Mouse (Mus musculus) 3T3-L1 (cell line): ENCODE data around the gene Cep170.

Experiments used
- DNase-seq: peaks from one replicate; pipeline ENCODE4 v3.0.0-alpha.2; 2015; ENCODE audit warnings: low read depth, low spot score

The Cep170 gene

GRCm38 (mm10) chr1:176825084-176825483 lies 11.2 kb upstream of the Cep170 start:
- DNase-seq: no peak

GRCm38 (mm10) chr1:176824611-176825010 lies 10.7 kb upstream of the Cep170 start:
- DNase-seq: no peak

- no peak for DNase-seq
Measured at GRCm38 (mm10) chr1:176823889-176824288, 10.0 kb upstream of the Cep170 start.

GRCm38 (mm10) chr1:176822949-176823348 lies 9.1 kb upstream of the Cep170 start:
- no peak for DNase-seq

DNA sequence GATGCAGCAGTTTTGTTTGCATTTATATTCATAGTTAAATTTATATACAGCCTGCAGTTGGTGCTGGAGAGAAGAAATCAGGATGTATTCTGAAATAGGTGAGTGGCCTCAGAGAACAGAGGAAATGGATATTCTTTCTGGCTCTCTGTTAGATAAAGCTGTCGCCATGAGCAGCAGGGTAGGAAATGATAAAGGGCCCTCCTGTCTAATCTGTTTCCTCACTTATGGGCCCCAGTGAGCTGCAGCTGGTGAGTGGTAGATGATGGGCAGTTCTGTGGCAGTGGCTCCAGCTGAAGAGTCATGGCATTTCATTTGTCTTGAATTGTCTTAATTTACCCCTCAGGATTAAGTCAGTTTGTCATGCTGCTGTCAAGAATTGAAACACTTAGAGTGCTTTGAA lies 8.1 kb upstream of the Cep170 start:
- DNase-seq: no peak

GRCm38 (mm10) chr1:176818763-176819162 lies 4.9 kb upstream of the Cep170 start:
- peak; percentile 91 for DNase-seq

DNA sequence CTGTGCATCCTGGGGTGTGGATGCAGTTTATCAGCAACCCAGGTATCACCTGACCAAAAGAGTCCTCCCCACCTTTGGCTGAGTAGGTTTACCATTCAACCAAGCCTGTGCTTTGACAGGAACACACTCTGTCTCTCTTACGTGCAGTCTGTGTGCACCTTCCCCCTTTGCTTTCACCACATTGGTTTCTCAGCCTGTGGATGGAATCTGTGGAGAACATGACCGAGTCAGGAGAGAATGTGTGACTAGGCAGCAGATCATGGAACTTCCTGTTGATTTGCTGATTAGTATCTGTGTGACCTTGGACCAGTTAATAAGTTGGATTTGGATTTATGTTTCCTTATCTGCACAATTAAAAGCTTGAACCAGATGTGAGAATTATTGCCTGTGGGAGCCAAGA lies 4.3 kb upstream of the Cep170 start:
- peak; percentile 73 for DNase-seq

- DNase-seq: no peak
Measured at GRCm38 (mm10) chr1:176816728-176817127, 2.9 kb upstream of the Cep170 start.

DNA sequence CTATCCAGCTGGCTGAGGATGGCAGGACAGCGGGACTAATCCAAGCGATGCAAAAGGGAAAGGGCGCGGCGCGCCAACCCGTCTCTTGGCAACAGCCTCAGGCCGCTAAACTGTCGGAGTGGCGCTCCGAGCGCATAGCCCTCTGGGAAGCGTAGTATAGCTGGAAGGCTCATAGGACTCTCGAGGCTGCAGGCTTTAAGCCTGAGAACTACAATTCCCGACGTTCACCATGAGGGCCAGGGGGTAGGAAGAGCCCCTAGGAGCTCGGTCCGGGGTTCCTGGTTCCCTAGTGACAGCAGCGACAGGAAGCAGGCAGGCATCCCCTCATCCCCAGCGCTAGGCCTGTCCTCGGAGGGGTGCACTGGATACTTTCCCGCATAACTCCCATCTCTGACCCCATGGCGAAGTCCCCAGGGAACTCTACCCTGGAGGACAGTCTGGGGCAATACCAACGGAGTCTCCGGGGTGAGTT lies 760 bp upstream of the Cep170 start, which contains the start of gene Sdccag8:
Gene Sdccag8, plus strand, starts transcription at position 70 of the 472 bp plus-strand sequence.
- peak; percentile 99 for DNase-seq

DNA sequence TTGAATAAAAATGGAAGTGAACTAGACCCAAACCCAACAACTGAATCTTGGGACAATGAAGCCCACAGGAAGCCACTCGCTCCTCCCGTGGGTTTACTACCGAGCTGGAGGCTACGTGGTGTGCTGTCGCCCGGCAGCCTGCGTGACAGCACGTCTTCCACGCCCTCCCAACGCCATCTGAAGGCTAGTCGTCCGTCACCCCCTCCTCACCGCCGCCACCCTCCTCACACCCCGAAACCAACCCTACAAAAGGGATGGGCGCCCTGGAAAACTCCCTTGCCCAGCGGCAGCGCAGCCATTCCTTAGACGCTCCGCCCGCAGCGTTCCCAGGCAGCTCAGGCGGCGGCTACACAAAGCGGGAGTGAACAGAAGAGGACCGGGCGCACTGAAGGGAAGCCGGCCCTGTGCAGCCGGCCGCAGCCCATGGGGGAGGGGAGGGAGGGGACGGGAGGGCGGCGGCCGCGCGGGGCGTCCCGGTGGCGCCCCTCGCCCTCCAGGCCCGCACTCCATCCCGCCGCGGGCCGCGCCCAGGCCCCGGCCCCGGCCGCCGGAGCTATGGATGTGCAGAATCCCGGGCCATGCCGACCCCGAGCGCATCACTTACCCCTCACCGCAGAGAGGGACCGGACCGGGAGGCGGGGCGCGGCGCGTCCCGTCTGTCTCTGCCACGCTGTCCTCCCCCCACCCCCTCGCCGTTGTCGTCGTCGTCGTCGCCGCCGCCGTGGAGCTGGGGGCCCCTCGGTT lies 403 bp downstream of the Cep170 start:
- DNase-seq: peak; percentile 68

- no peak for DNase-seq
Measured at GRCm38 (mm10) chr1:176812491-176813291, 1.2 kb downstream of the Cep170 start.

DNA sequence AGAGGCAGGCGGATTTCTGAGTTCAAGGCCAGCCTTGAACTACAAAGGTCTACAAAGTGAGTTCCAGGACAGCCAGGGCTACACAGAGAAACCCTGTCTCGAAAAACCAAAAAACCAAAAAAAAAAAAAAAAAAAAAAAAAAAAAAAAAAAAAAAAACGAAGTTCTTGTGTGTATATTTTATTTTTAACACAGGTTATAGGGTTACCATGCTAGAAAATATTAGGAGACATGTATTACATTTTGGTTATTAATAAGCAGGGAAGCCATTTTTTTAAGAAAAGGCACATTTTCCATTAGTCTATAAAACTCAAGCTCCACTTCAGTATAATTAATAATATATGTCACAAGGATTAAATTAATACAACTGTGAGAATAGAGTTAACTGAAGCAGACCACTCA lies 2.0 kb downstream of the Cep170 start:
- no peak for DNase-seq

DNA sequence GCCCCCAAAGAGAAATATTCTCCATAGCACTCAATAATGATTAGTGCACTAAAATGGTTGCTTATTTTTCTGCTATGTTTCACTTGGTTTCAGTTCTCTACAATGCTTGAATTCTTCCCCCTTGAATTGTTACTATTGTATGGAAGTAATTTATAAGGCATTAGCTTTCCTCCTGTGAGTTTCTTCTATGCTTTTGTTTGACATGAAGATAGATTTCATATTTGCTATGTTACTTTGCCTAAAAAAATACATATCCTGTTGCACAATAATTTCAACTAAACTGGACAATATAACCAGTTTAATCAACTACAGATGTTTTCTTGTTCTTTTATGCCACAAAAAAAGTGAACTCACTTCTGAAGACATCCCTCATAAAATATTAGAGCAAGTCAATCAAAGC lies 3.7 kb downstream of the Cep170 start:
- peak; percentile 63 for DNase-seq

DNA sequence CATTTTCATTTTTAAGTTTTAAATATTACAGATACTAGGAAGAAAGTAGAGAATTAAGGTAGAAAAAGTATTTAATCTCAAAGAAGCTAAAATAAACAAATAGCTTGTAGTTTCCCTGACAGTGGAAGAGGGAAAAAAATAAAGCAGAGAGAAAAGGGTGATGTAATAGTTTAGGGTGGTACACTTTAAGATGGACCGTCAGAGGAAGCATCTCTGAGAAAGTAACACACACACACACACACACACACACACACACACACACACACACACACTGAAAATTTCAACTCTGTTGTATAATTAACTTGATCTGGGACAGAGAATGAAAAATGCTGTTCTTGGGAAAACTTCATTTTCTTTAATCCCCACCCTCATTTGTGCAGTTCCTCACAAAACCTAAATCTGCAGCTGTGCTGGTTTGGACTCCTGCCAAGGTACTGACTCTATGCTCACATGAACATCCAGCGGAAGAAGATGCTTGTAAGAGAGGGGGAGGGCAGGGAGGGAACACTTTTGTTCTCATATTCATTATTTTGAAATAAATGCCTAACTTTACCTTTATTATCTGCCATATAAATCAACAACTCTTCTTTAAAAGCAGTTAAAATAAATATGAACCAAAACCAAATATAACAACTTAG lies 13.0 kb downstream of the Cep170 start:
- peak; percentile 91 for DNase-seq

DNA sequence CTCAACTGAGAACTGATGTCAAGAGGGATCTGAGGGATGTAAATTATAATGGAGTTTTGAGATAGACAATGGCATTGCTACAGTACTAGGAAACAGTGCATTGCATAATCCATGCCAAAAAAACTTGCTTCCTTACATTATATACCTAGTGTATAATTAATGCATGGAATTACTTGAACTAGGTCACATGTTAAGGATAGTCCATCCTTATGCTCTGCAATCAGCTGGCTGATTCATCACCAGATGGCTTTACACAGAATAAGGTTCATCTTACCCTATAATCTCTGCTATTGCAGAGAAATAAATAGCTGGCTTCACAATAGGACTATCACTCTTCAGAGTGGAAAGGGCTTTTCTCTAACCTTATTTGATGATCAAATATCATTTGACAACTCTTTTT lies 15.2 kb downstream of the Cep170 start:
- DNase-seq: no peak

DNA sequence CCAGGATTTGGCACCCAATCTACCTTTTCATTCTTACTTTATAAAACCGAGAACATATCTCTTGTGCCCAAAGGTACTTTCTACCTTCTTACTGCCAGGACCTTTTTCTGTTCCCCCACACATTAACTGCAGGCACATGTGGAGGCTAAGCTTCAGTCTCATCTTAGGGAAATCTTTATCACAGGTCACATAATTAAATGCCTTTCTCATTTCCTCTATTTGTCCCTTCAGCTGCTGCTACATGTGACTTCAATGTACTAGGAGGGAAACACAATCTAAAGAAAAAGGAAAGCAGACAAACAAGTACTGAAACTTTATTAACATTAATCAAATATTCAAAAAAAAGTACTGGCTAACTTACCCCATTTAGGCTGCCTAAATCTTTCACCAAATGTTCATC lies 21.7 kb downstream of the Cep170 start:
- no peak for DNase-seq

- DNase-seq: peak; percentile 89
Measured at GRCm38 (mm10) chr1:176789326-176789725, 24.5 kb downstream of the Cep170 start.

- no peak for DNase-seq
Measured at GRCm38 (mm10) chr1:176774533-176774932, 39.3 kb downstream of the Cep170 start.

GRCm38 (mm10) chr1:176762295-176762694 lies 51.6 kb downstream of the Cep170 start:
- DNase-seq: peak; percentile 32

GRCm38 (mm10) chr1:176760673-176761072 lies 53.2 kb downstream of the Cep170 start:
- no peak for DNase-seq

DNA sequence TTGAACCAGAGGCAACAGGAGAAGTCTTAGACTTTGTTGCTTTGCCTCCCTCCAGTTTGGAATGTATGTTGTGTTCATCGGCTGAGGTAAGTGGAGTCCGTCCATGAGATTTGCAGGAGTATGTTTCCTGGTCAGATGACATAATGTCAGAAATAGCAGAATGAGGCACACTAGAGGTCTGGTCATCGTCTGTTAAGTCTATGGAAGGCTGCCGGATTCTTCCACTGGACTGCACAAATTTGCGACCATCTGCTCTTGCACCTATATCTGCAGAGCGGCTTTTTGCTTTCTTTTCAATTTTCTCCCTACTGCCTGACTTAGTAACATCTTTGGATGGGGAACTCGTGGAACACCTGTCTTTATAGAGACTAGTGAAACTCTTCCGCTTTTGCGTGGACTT lies 58.3 kb downstream of the Cep170 start:
- no peak for DNase-seq
